Mouse (Mus musculus): ENCODE measurements around the gene Hist1h1t. TPM values are rescaled to one million over a fixed set of nuclear protein-coding genes. Genes with fewer than 3 reads are reported as not detected.
A peak's percentile ranks its signal among the peaks of the same experiment; 100 is the strongest.

Gene Hist1h1t
- polyA plus RNA-seq, 2 experiments: 0.13 TPM; not detected in 1

GRCm38 (mm10) chr13:23730479-23730878 lies 34.9 kb downstream of the Hist1h1t start:
- ATAC-seq (ENCODE audit: insufficient read depth): peak; percentile 52
- 45% methylated on average over 8 of the region's 8 CpGs for WGBS (ENCODE audit: insufficient replicate concordance)

GRCm38 (mm10) chr13:23732156-23732804 lies 36.7 kb downstream of the Hist1h1t start:
- DNase-seq (ENCODE audit: low read depth in 3 of 3, low spot score in 3 of 3) (no peak), ATAC-seq (ENCODE audit: insufficient read depth) (no peak)
- H3K36me3 ChIP-seq (replicated peaks; ENCODE audit: control insufficient read depth, insufficient read depth, low read depth): no peaks in the 10 kb centered on the region
- H3K4me2 ChIP-seq (ENCODE audit: low read depth): no peak overlapping the region
- 25% methylated on average over 8 of the region's 8 CpGs for WGBS (ENCODE audit: insufficient replicate concordance)
- TF ChIP-seq EP300 (IDR thresholded peaks at IDR 0.05; ENCODE audit: low read depth) (no peak), CTCF (IDR thresholded peaks at IDR 0.05; ENCODE audit: low read depth) (peak; percentile 79)
- H3K4me3 ChIP-seq (ENCODE audit: insufficient read depth in 1 of 2, low read depth in 2 of 2, low read length in 2 of 2): no peak overlapping the region
- H3K9ac ChIP-seq (replicated peaks): no peak overlapping the region
- H3K27ac ChIP-seq: no peak overlapping the region
- peaks cover 11 to 14% of the 10 kb centered on the region in 2 experiments for H3K4me1 ChIP-seq (replicated peaks; ENCODE audit: control insufficient read depth in 2 of 2, insufficient read depth in 2 of 2, low read length in 1 of 2)
- H3K9me3 ChIP-seq (ENCODE audit: control insufficient read depth, low read length): no peaks in the 10 kb centered on the region
- H3K27me3 ChIP-seq (ENCODE audit: control insufficient read depth, insufficient read depth, low read length): no peaks in the 10 kb centered on the region

More at GRCm38 (mm10) chr13:23730479-23730878, 34.9 kb downstream of the Hist1h1t start:
- peaks cover 11 to 18% of the 10 kb centered on the region in 2 experiments for H3K4me1 ChIP-seq (replicated peaks; ENCODE audit: control insufficient read depth in 2 of 2, insufficient read depth in 2 of 2, low read length in 1 of 2)
- H3K4me2 ChIP-seq (ENCODE audit: low read depth): no peak overlapping the region
- DNase-seq (ENCODE audit: low read depth in 3 of 3, low spot score in 3 of 3): no peak
- no peak overlapping the region for H3K27ac ChIP-seq
- H3K4me3 ChIP-seq (ENCODE audit: insufficient read depth in 1 of 2, low read depth in 2 of 2, low read length in 2 of 2): no peak overlapping the region
- H3K9me3 ChIP-seq (ENCODE audit: control insufficient read depth, low read length): no peaks in the 10 kb centered on the region
- no peaks in the 10 kb centered on the region for H3K36me3 ChIP-seq (replicated peaks; ENCODE audit: control insufficient read depth, insufficient read depth, low read depth)
- TF ChIP-seq CTCF (IDR thresholded peaks at IDR 0.05; ENCODE audit: low read depth): no peak
- no peak for TF ChIP-seq EP300 (IDR thresholded peaks at IDR 0.05; ENCODE audit: low read depth)
- H3K9ac ChIP-seq (replicated peaks): no peak overlapping the region
- no peaks in the 10 kb centered on the region for H3K27me3 ChIP-seq (ENCODE audit: control insufficient read depth, insufficient read depth, low read length)

GRCm38 (mm10) chr13:23737091-23737490 lies 41.5 kb downstream of the Hist1h1t start:
- no peaks in the 10 kb centered on the region for H3K9me3 ChIP-seq (ENCODE audit: control insufficient read depth, low read length)
- H3K4me2 ChIP-seq (ENCODE audit: low read depth): no peak overlapping the region
- H3K36me3 ChIP-seq (replicated peaks; ENCODE audit: control insufficient read depth, insufficient read depth, low read depth): no peaks in the 10 kb centered on the region
- no peak overlapping the region for H3K9ac ChIP-seq (replicated peaks)
- H3K27ac ChIP-seq: peak overlapping the region; percentile 51
- DNase-seq (ENCODE audit: low read depth in 3 of 3, low spot score in 3 of 3): no peak
- TF ChIP-seq CTCF (IDR thresholded peaks at IDR 0.05; ENCODE audit: low read depth): no peak
- ATAC-seq (ENCODE audit: insufficient read depth): no peak
- H3K4me1 ChIP-seq (replicated peaks; ENCODE audit: control insufficient read depth in 2 of 2, insufficient read depth in 2 of 2, low read length in 1 of 2): peaks cover 12 to 14% of the 10 kb centered on the region in 2 experiments
- H3K27me3 ChIP-seq (ENCODE audit: control insufficient read depth, insufficient read depth, low read length): no peaks in the 10 kb centered on the region
- H3K4me3 ChIP-seq (ENCODE audit: insufficient read depth in 1 of 2, low read depth in 2 of 2, low read length in 2 of 2): no peak overlapping the region
- 84% methylated on average over 5 of the region's 5 CpGs for WGBS (ENCODE audit: insufficient replicate concordance)

GRCm38 (mm10) chr13:23738041-23738440 lies 42.4 kb downstream of the Hist1h1t start:
- WGBS (ENCODE audit: insufficient replicate concordance): 19% methylated on average over 4 of the region's 4 CpGs
- DNase-seq (ENCODE audit: low read depth in 3 of 3, low spot score in 3 of 3) (no peak), ATAC-seq (ENCODE audit: insufficient read depth) (no peak)
- Histone ChIP-seq H3K4me2 (ENCODE audit: low read depth) (peak overlapping the region; percentile 94), H3K27me3 (ENCODE audit: control insufficient read depth, insufficient read depth, low read length) (no peaks in the 10 kb centered on the region), H3K4me3 (ENCODE audit: insufficient read depth in 1 of 2, low read depth in 2 of 2, low read length in 2 of 2) (peak overlapping the region in 1 of 2 experiments; percentile 65; a peak in 2 of 4 replicates), H3K4me1 (replicated peaks; ENCODE audit: control insufficient read depth in 2 of 2, insufficient read depth in 2 of 2, low read length in 1 of 2) (peaks cover 16 to 17% of the 10 kb centered on the region in 2 experiments), H3K27ac (peak overlapping the region; percentile 99), H3K9ac (replicated peaks) (peak overlapping the region; percentile 97), H3K36me3 (replicated peaks; ENCODE audit: control insufficient read depth, insufficient read depth, low read depth) (no peaks in the 10 kb centered on the region), H3K9me3 (ENCODE audit: control insufficient read depth, low read length) (no peaks in the 10 kb centered on the region)
- no peak for TF ChIP-seq CTCF (IDR thresholded peaks at IDR 0.05; ENCODE audit: low read depth)
- TF ChIP-seq EP300 (IDR thresholded peaks at IDR 0.05; ENCODE audit: low read depth): no peak

- Histone ChIP-seq H3K27me3 (ENCODE audit: control insufficient read depth, insufficient read depth, low read length) (no peaks in the 10 kb centered on the region), H3K4me2 (ENCODE audit: low read depth) (peak within 1 kb of the TSS; percentile 94), H3K27ac (peak within 1 kb of the TSS; percentile 99), H3K9ac (replicated peaks) (peak within 1 kb of the TSS; percentile 97), H3K9me3 (ENCODE audit: control insufficient read depth, low read length) (no peaks in the 10 kb centered on the region), H3K4me3 (ENCODE audit: insufficient read depth in 1 of 2, low read depth in 2 of 2, low read length in 2 of 2) (peak within 1 kb of the TSS; percentile 65 to 86), H3K4me1 (replicated peaks; ENCODE audit: control insufficient read depth in 2 of 2, insufficient read depth in 2 of 2, low read length in 1 of 2) (peaks cover 16 to 20% of the 10 kb centered on the region in 2 experiments), H3K36me3 (replicated peaks; ENCODE audit: control insufficient read depth, insufficient read depth, low read depth) (no peaks in the 10 kb centered on the region)
- under 1% methylated on average over 33 of the region's 38 CpGs for WGBS (ENCODE audit: insufficient replicate concordance)
- DNase-seq (ENCODE audit: low read depth in 3 of 3, low spot score in 3 of 3) (peak; percentile 90 to 91 (median 91)), ATAC-seq (ENCODE audit: insufficient read depth) (peak; percentile 77)
- peak; percentile 81 for TF ChIP-seq EP300 (IDR thresholded peaks at IDR 0.05; ENCODE audit: low read depth)
- peak; percentile 41 for TF ChIP-seq CTCF (IDR thresholded peaks at IDR 0.05; ENCODE audit: low read depth)
These were observed 43.1 kb downstream of the Hist1h1t start, which contains the start of gene Hist1h1c for GRCm38 (mm10) chr13:23738677-23739068. Gene Hist1h1c (plus strand): TSS chr13:23738808.
